Comparison of ENCODE assay signal across 8 mouse cellular contexts in the genomic region with DNA sequence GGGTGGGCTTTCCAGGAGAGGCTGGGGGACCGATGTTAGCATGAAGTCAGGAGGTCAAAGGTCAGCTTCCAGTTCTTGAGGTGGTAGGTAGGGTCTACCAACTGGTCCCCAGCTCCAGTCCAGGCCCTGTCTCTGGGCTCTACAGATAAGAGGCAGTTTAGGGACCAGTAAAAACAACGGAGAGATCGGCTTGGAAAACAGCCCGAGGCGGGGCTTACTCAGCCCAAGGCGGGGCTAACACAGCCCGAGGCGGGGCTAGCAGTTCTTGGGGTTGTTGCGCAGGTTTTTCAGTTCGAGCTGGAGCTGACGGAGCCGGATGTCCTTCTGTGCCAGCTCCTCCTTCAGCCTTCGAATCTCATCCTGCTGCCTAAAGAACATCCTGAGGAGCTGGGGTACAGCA.
A peak's percentile ranks its signal among the peaks of the same experiment; 100 is the strongest.
DNase-seq lines count a peak whose midpoint lies in the region; ATAC-seq and TF ChIP-seq lines count a peak whose summit lies in the region.

No protein-coding gene starts in this region.

- no peak for TF ChIP-seq CTCF in cortical plate, adult 2 months (IDR thresholded peaks at IDR 0.05; ENCODE audit: extremely low read depth, insufficient read depth, low read length)

- no peaks in the 10 kb centered on the region for H3K27me3 ChIP-seq in limb, embryonic 12.5 days
- no peaks in the 10 kb centered on the region for H3K27me3 ChIP-seq in midbrain, embryonic 11.5 days (ENCODE audit: control insufficient read depth, insufficient read depth, low read length)

- peak overlapping the region; percentile 53 for H3K4me2 ChIP-seq in limb, embryonic 12.5 days
- peak overlapping the region; percentile 39 for H3K4me2 ChIP-seq in midbrain, embryonic 11.5 days

- 5% methylated on average over 13 of the region's 13 CpGs for WGBS in limb, embryonic 12.5 days
- WGBS in midbrain, embryonic 11.5 days = 4% methylated on average over 13 of the region's 13 CpGs

- H3K9me3 ChIP-seq in limb, embryonic 12.5 days = no peaks in the 10 kb centered on the region
- peaks cover 4% of the 10 kb centered on the region; the same call in 1 of the 2 replicates for H3K9me3 ChIP-seq in midbrain, embryonic 11.5 days (ENCODE audit: control insufficient read depth, low read length)

- peak overlapping the region; percentile 80; the same call in 1 of the 2 replicates for H3K27ac ChIP-seq in cortical plate, adult 2 months (ENCODE audit: insufficient read depth, low read length)
- no peak overlapping the region for H3K27ac ChIP-seq in limb, embryonic 12.5 days
- no peak overlapping the region for H3K27ac ChIP-seq in midbrain, embryonic 11.5 days (ENCODE audit: low read depth, low read length)

- peaks cover 2% of the 10 kb centered on the region; the same call in 1 of the 2 replicates for H3K4me1 ChIP-seq in cortical plate, adult 2 months (ENCODE audit: control insufficient read depth, insufficient read depth, low read length)
- peaks cover 14% of the 10 kb centered on the region for H3K4me1 ChIP-seq in limb, embryonic 12.5 days (replicated peaks)
- 0 out of 2 replicates have a peak, but pooled peaks cover 3% of the 10 kb centered on the region for H3K4me1 ChIP-seq in midbrain, embryonic 11.5 days (ENCODE audit: control insufficient read depth, insufficient read depth, low read length)

- peak overlapping the region; percentile 40 for H3K9ac ChIP-seq in limb, embryonic 12.5 days (replicated peaks)
- peak overlapping the region; percentile 35; the same call in 1 of the 2 replicates for H3K9ac ChIP-seq in midbrain, embryonic 11.5 days (ENCODE audit: low read length)

- no peaks in the 10 kb centered on the region for H3K36me3 ChIP-seq in limb, embryonic 12.5 days
- no peaks in the 10 kb centered on the region for H3K36me3 ChIP-seq in midbrain, embryonic 11.5 days (ENCODE audit: control insufficient read depth, insufficient read depth, low read length)

- intact Hi-C loops in gastrocnemius, postnatal 36 days (cut with DNase I) = no loop called here

- peak; percentile 82; the same call in 1 of the 2 replicates for TF ChIP-seq POLR2A in cortical plate, adult 2 months (IDR thresholded peaks at IDR 0.05; ENCODE audit: extremely low read depth, insufficient read depth, low read length)

- no peak for DNase-seq in frontal cortex, postnatal 10 days (ENCODE audit: low spot score in 2 of 2)
- DNase-seq in gastrocnemius, postnatal 36 days = peak; percentile 75 to 76
- peak; percentile 94 for DNase-seq in midbrain, embryonic 11.5 days (ENCODE audit: low spot score, missing footprints)
- DNase-seq in spleen, postnatal 14 days (ENCODE audit: low spot score in 2 of 2) = peak; percentile 44 to 50

- ATAC-seq in frontal cortex, adult (ENCODE audit: low TSS enrichment) = peak; percentile 25; the same call in 1 of the 2 replicates
- ATAC-seq in inflammation-experienced regulatory T-cells, adult 6 months = peak; percentile 96
- ATAC-seq in limb, embryonic 12.5 days (ENCODE audit: insufficient number of reproducible peaks, insufficient read depth, low FRiP score, low TSS enrichment, low read depth) = peak; percentile 56; the same call in 1 of the 2 replicates
- peak; percentile 66 for ATAC-seq in midbrain, embryonic 11.5 days (ENCODE audit: low FRiP score)

- H3K4me3 ChIP-seq in cortical plate, adult 2 months (ENCODE audit: insufficient read depth, low read length) = 0 out of 2 replicates have a peak overlapping the region, but pooled peaks have one; percentile 7
- H3K4me3 ChIP-seq in limb, embryonic 12.5 days (replicated peaks) = peak overlapping the region; percentile 27
- no peak overlapping the region; the same call in 1 of the 2 replicates for H3K4me3 ChIP-seq in midbrain, embryonic 11.5 days (ENCODE audit: low read depth, low read length)

Comparison
In these comparisons a context has a peak if more than half of its experiments do, and no peak if none do; other contexts are left out.
1. ATAC-seq: peak in every context shown above with its lines; median percentile 96 in inflammation-experienced regulatory T-cells, adult 6 months; 66 in midbrain, embryonic 11.5 days; 56 in limb, embryonic 12.5 days; 25 in frontal cortex, adult.
2. DNase-seq: peak in gastrocnemius, postnatal 36 days (2 of 2), midbrain, embryonic 11.5 days (single experiment) and spleen, postnatal 14 days (2 of 2); none in frontal cortex, postnatal 10 days (0 of 2).